Mouse (Mus musculus): Measurements from ENCODE around the gene Fbln5.

The Fbln5 gene

GRCm38 (mm10) chr12:101818608-101819370 lies at the start of gene Fbln5:
Gene Fbln5, minus strand, starts transcription at chr12:101819055.
- in situ Hi-C loops (cut with MboI; ENCODE audit: unreplicated experiment in 2 of 2): no loop called here

DNA sequence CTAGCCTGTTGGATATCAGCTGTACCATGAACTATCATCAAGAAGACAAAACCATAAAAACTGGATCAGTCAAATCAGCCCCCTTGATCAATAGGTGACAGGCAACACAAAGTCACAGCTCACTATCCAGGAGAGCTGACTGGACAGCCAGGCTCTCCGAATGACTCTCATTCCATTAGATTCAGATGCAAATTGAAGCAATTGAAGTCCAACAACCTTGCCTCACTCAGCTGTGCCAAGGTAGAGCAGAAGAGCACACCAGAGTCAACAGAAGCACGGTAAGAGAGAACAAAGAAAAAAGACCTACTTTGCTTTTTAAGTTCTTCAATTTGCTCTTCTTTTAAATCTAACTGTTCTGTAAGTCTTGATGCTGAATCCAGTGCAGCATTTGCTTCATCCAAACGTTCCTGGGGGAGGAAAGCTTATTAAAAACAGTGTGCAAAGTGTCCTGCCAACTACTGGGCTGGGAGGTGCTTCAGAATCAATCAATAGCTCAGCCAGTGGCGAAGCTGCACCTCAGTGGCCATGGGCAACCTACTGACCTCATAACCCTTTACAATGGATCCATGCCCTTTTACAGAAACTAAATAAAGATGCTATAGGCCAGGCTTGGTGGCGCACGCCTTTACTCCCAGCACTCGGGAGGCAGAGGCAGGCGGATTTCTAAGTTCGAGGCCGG lies 43.6 kb upstream of the Fbln5 start:
- in situ Hi-C loops (cut with MboI; ENCODE audit: unreplicated experiment in 2 of 2): no loop called here

DNA sequence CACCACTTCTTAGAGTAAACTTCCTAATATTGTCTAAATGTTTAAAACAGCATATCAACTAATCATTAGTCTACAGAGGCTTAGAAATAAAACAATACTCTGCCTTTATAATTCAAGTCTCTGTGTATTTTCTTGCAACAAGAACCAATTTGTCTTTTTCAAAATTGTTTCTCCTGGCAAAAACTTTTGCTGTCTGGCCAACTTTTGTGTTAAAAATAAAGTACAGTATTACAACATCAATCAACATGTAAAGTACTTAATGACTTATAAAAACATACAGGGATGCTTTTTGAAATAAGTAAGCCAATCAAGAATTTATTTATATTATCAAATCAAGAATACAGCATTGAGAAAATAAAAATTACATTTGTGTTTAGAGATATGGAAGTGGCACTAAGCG lies 41.4 kb upstream of the Fbln5 start:
- in situ Hi-C loops (cut with MboI; ENCODE audit: unreplicated experiment in 2 of 2): no loop called here

- in situ Hi-C loops (cut with MboI; ENCODE audit: unreplicated experiment in 2 of 2): no loop called here
These were observed 39.2 kb upstream of the Fbln5 start for GRCm38 (mm10) chr12:101858011-101858410.

DNA sequence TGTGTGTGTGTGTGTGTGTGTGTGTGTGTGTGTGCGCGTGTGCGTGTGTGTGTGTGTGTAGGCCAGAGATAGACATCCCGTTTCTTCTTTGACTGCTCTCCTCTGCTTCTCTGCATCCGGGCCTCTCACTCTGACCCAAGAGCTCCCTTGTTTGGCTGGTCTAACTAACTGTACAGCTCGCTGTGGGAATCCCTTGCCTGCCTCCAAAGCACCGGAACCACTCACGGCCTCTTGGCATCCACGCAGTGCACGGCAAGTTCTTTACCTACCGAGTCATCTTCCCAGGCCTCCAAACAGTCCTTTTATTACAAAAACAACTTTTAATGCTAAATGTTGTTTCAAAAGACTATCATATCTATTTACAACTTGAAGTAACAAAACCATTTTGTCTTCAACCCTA lies 35.5 kb upstream of the Fbln5 start:
- in situ Hi-C loops (cut with MboI; ENCODE audit: unreplicated experiment in 2 of 2): no loop called here

DNA sequence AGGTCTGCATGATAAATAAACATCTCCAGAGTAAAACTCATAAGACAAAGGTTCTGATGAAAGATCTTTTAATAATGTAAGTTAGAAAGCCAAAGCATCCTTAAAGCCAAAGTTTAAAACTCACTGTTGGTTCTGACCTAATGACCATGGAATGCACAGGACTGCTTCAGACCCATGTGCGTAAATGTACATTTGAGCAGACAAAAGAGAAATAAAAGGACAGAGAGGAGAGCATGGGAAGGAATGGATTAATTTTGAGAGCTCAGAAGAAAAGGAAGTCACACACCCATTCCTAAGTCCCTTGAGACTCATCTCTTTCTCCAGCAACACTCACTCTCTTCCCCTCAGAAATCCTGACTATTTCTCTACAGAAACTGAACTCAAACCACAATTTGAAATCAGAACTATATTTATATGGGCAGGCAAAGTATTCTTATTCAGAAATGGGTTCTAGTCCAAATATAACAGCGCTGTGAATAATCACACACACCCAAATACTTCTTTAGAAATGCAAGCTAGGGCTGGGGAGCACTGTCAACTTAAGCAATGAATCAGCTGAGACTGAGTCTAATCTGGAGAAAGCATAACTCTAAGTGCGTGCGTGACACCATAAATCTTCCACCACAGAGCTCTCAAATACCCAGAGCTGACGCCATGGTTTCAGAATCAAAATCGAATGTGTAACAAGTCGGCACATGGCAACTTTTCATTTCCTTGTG lies 33.1 kb upstream of the Fbln5 start:
- in situ Hi-C loops (cut with MboI; ENCODE audit: unreplicated experiment in 2 of 2): no loop called here

DNA sequence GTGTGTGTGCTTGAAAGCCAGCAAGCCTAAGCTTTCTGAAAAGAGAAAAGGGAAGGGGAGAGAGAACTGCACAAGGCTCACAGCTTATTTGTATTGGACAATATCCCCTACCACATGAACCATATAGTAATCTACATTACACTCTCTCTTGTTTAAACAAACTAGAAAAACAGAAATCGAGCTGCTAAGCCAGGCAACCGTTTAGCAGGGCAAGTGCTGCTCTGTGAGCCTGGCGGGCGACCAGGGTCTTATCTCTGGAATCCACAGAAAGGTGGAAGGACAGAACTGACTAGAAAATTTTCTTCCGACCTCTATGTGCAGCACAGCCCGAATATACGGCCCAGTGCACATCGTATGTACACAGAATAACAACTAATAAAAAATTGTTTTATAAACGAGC lies 32.5 kb upstream of the Fbln5 start:
- in situ Hi-C loops (cut with MboI; ENCODE audit: unreplicated experiment in 2 of 2): no loop called here

GRCm38 (mm10) chr12:101836546-101837274 lies 17.9 kb upstream of the Fbln5 start:
- in situ Hi-C loops (cut with MboI; ENCODE audit: unreplicated experiment in 2 of 2): no loop called here

DNA sequence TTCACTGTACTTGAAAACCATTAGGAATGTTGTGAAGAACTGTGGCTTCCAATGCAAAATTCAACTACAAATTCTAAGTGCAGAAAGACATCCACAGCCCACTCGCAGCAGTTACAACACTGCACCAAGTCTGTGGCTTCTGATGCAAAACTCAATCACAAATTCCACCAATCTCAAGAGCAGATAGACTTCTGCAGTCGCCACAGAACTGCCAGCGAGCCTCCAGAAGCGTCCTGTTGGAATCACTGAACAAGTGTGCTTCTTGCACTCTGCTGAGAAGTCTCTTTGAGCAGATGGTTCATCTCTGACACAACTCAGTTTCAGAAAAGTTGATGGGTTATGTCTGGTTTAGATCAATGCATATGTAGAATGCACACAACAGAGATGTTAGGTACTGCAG lies 15.9 kb upstream of the Fbln5 start:
- in situ Hi-C loops (cut with MboI; ENCODE audit: unreplicated experiment in 2 of 2): no loop called here

DNA sequence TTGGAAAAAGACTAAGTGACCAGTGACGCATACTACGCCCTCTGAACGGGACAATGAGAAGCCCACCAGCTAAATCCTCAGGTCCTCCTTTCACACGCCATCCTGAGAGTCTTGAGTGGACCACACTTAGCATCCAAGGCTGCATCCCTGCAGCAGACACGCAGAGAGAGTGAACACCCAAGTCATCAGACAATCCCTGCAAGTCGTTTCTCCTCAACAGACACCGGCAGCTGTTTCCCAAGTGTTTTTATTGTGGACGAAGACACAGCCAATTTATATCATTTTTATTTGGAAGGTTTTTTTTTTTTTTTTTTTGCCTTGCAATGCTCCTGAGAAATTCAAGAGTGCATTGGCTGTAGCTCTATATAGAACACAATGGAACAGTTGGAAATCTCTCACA lies 14.9 kb upstream of the Fbln5 start:
- in situ Hi-C loops (cut with MboI; ENCODE audit: unreplicated experiment in 2 of 2): no loop called here

GRCm38 (mm10) chr12:101833115-101833506 lies 14.3 kb upstream of the Fbln5 start:
- in situ Hi-C loops (cut with MboI; ENCODE audit: unreplicated experiment in 2 of 2): no loop called here

- in situ Hi-C loops (cut with MboI; ENCODE audit: unreplicated experiment in 2 of 2): no loop called here
These were observed 13.6 kb upstream of the Fbln5 start for GRCm38 (mm10) chr12:101832179-101833114.

- in situ Hi-C loops (cut with MboI; ENCODE audit: unreplicated experiment in 2 of 2): no loop called here
These were observed 12.4 kb upstream of the Fbln5 start for GRCm38 (mm10) chr12:101831221-101831620.

DNA sequence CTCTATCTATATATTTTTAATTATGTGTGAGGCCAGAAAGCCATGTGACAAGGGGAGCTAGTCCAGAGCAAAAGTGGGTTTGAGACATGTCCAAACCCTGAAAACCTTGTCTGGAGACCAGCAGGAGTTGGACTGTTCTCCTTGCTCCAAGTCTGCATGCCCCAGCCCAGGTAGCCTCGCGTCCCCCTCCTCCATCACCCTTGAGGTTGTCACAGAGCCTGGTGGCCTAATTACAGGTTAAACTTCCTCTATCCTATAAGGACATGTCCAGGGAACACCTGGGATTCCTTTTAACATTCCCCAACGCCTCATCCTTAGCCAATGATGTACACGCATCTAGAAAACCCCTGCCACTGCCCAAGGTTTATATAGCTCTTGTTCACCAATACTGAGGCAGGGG lies 4.3 kb upstream of the Fbln5 start:
- in situ Hi-C loops (cut with MboI; ENCODE audit: unreplicated experiment in 2 of 2): no loop called here

GRCm38 (mm10) chr12:101821596-101821995 lies 2.7 kb upstream of the Fbln5 start:
- in situ Hi-C loops (cut with MboI; ENCODE audit: unreplicated experiment in 2 of 2): no loop called here

DNA sequence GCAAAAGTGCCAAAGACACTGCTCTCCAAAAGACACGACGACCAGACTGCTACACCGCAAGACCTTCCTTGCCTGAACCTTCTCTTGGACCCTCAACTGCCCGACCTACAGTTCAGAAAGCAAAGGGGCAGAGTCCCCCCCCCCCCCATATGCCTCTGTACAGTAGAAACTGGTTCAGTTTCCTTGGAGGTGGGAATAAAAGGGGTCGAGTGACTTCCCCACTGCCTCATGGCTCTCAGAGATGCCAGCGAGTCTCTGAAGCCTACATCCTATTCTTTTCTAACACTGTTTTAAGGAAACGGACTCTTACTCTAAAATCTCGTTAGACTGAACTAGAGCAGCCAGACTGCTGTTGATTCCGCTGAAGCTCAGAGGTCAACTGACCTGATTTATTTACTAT lies 715 bp upstream of the Fbln5 start:
- in situ Hi-C loops (cut with MboI; ENCODE audit: unreplicated experiment in 2 of 2): no loop called here

DNA sequence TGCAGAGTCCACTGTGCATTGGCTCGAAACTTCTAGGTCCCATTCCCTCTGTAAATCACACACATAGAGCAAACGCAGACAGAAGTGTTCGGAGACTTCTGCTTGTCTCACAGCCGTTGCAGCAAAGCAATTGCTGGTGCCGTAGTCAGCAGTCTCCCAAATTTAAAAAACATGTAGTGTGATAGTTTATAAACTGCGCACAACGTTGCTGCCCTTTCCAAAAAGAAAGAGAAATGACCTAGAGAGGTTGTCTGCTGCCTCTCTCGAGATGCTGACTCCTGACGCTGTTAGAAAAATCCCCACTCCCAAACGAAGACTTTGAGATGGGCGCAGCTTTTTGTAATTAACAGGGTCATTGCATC lies 628 bp downstream of the Fbln5 start:
- in situ Hi-C loops (cut with MboI; ENCODE audit: unreplicated experiment in 2 of 2): no loop called here

- in situ Hi-C loops (cut with MboI; ENCODE audit: unreplicated experiment in 2 of 2): no loop called here
These were observed 2.0 kb downstream of the Fbln5 start for GRCm38 (mm10) chr12:101816810-101817209.

- in situ Hi-C loops (cut with MboI; ENCODE audit: unreplicated experiment in 2 of 2): no loop called here
These were observed 3.1 kb downstream of the Fbln5 start for GRCm38 (mm10) chr12:101815796-101816195.

DNA sequence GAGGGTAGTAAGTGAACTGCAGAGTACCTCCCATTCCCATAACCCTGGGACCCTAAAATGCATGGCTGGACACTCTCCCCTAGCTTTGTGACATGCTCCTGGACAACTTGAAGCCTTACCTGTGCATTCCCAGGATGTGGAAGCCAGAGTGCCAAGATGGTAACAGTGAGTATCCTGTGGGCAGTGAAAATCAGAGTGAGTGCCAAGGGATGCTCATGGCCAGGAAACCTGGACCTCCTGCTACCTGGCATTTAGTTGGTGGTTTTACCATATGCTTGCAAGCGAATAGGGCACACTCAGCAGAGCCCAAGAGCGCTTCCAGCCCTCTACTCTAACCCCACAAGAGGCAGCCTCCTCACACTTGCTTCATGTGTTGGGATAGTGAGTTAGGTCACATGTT lies 4.4 kb downstream of the Fbln5 start:
- in situ Hi-C loops (cut with MboI; ENCODE audit: unreplicated experiment in 2 of 2): no loop called here
